Comparison of ENCODE assay signal across 13 mouse cellular contexts in the genomic region with DNA sequence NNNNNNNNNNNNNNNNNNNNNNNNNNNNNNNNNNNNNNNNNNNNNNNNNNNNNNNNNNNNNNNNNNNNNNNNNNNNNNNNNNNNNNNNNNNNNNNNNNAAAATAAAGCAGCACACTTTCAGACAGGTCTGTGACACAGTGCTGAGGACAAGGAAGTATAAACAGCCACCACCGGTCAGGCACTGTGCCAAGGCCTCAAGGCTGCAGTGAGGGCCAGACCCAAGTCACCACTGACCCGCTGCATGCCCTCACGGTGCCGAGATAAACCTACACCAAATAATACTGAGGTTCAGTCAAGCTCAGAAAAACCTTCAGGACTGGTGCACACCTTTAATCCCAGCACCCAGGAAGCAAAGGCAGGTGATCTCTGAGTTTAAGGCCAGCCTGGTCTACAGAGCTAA. TPM values are rescaled to one million over a fixed set of nuclear protein-coding genes. Genes with fewer than 3 reads are reported as not detected.
DNase-seq lines count a peak whose midpoint lies in the region; ATAC-seq lines count a peak whose summit lies in the region.
"Had no signal": no experiment of that assay in that cellular context is flagged by ENCODE, and none has a peak within 500 bp of the region (broad histone marks: within the 10 kb centered on the region; RNA-seq: fewer than 3 reads in every experiment).

No protein-coding gene starts in this region.

- WGBS in forebrain, embryonic 14.5 days = 86% methylated on average over 4 of the region's 4 CpGs

- intact Hi-C loops in heart, postnatal 10 days (cut with DNase I) = no loop called here
- intact Hi-C loops in heart, postnatal 25 days (cut with DNase I) = no loop called here

- peak; percentile 22 to 28 for DNase-seq in heart, postnatal 10 days
- DNase-seq in heart, postnatal 25 days (ENCODE audit: low spot score) = no peak
- DNase-seq in ovary, adult 18-20 months (ENCODE audit: low spot score) = peak; percentile 28
- no peak for DNase-seq in ovary, postnatal 10 days (ENCODE audit: low spot score)
- DNase-seq in brain, adult 2 months (ENCODE audit: low read depth, low spot score) = peak; percentile 68
- DNase-seq in kidney, postnatal 36 days = peak; percentile 71 to 79
- DNase-seq in forebrain, embryonic 14.5 days (ENCODE audit: low spot score) = no peak
- DNase-seq: right cerebral cortex, postnatal 4 days had no signal

- H3K4me1 ChIP-seq in forebrain, embryonic 14.5 days (ENCODE audit: control insufficient read depth, insufficient read depth, low read length) = 0 out of 2 replicates have a peak, but pooled peaks cover 3% of the 10 kb centered on the region
- H3K4me1 ChIP-seq: embryonic facial prominence, embryonic 10.5 days; neural tube, embryonic 12.5 days had no signal

- no peak for ATAC-seq in erythroid progenitor cell, adult 5-6 weeks (replicated peaks; ENCODE audit: low FRiP score, poor library complexity, severe bottlenecking)
- ATAC-seq in forebrain, embryonic 14.5 days = no peak
- ATAC-seq: forebrain, embryonic 13.5 days; midbrain, embryonic 13.5 days had no signal

- no peaks in the 10 kb centered on the region for H3K36me3 ChIP-seq in forebrain, embryonic 14.5 days (ENCODE audit: control insufficient read depth, insufficient read depth, low read length)
- H3K36me3 ChIP-seq: embryonic facial prominence, embryonic 10.5 days; midbrain, embryonic 13.5 days; neural tube, embryonic 12.5 days had no signal

- H3K27me3 ChIP-seq in forebrain, embryonic 14.5 days (replicated peaks; ENCODE audit: control insufficient read depth, insufficient read depth, low read length) = no peaks in the 10 kb centered on the region
- H3K27me3 ChIP-seq: forebrain, embryonic 13.5 days; midbrain, embryonic 13.5 days; neural tube, embryonic 12.5 days had no signal

- no peak overlapping the region for H3K4me2 ChIP-seq in forebrain, embryonic 14.5 days (ENCODE audit: low read length)
- H3K4me2 ChIP-seq: forebrain, embryonic 13.5 days; midbrain, embryonic 13.5 days; neural tube, embryonic 12.5 days had no signal

- no peaks in the 10 kb centered on the region for H3K9me3 ChIP-seq in forebrain, embryonic 14.5 days (replicated peaks; ENCODE audit: control insufficient read depth, low read length)
- H3K9me3 ChIP-seq: embryonic facial prominence, embryonic 10.5 days; forebrain, embryonic 13.5 days; midbrain, embryonic 13.5 days; neural tube, embryonic 12.5 days had no signal

- H3K9ac ChIP-seq in forebrain, embryonic 14.5 days (ENCODE audit: low read length) = no peak overlapping the region
- H3K9ac ChIP-seq: forebrain, embryonic 13.5 days; midbrain, embryonic 13.5 days; neural tube, embryonic 12.5 days had no signal

- no peak overlapping the region for H3K27ac ChIP-seq in forebrain, embryonic 14.5 days (ENCODE audit: low read depth, low read length)
- H3K27ac ChIP-seq: embryonic facial prominence, embryonic 10.5 days; forebrain, embryonic 13.5 days; neural tube, embryonic 12.5 days had no signal

- H3K4me3 ChIP-seq in forebrain, embryonic 14.5 days (ENCODE audit: low read depth, low read length) = no peak overlapping the region
- H3K4me3 ChIP-seq: embryonic facial prominence, embryonic 10.5 days; forebrain, embryonic 13.5 days; midbrain, embryonic 13.5 days; neural tube, embryonic 12.5 days had no signal

RNA-seq across cellular contexts. Expression of a gene that starts 13.7 kb away (rescaled TPM):
- total RNA-seq in heart, postnatal 10 days (2021) = 1 to 10 TPM; 8.9 to 9.8 TPM
- total RNA-seq in heart, postnatal 25 days (2021) = 1 to 10 TPM; 2.7 to 2.8 TPM
- total RNA-seq in erythroid progenitor cell, adult 5-6 weeks (2015; ENCODE audit: low replicate concordance) = 2.9 and 5.4 TPM in 2 replicates
- 2.1 and 2.2 TPM in 2 replicates for total RNA-seq in erythroid progenitor cell, adult 5-6 weeks (2017; ENCODE audit: low replicate concordance)
- polyA plus RNA-seq in forebrain, embryonic 14.5 days (2014; fragmentation: Nextera tagmentation; extraction: Ambion mirVana) = 23.4 and 25.7 TPM in 2 replicates

Comparison
In these comparisons a context has a peak if more than half of its experiments do, and no peak if none do; other contexts are left out.
1. DNase-seq: peak in heart, postnatal 10 days (2 of 2), ovary, adult 18-20 months (single experiment), brain, adult 2 months (single experiment) and kidney, postnatal 36 days (2 of 2); none in heart, postnatal 25 days (single experiment), ovary, postnatal 10 days (single experiment) and forebrain, embryonic 14.5 days (single experiment).